Mouse (Mus musculus): ENCODE data around the gene Chmp1a. TPM values are rescaled to one million over a fixed set of nuclear protein-coding genes. Genes with fewer than 3 reads are reported as not detected.

Gene Chmp1a
- total and polyA plus RNA-seq, 3 experiments = 67.5 to 83.2 (median 69.5) TPM

DNA sequence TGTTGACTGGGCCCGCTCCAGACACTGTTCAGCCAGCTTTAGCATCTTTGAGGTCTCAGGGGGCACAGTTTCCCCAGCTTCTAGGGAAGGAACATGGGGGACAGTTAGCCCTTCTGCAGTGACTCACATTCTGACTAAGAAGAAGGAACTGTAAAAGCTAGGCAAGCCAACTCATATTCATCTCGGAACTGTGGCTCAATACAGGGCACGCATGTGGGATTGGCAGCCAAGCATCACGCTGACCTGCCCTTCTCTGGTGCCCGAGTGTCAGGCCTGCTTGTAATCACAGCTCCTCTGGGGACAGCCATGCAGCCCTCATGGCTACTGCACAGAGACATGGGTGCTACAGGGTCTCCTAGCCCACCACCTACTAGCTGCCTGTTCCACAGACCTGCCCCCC lies 38.4 kb upstream of the Chmp1a start:
- H3K9me3 ChIP-seq (replicated peaks; ENCODE audit: low read length) = no peaks in the 10 kb centered on the region
- peak; percentile 45 for DNase-seq (ENCODE audit: extremely low read depth)
- in situ Hi-C loops (cut with MboI; ENCODE audit: low pct_ligation_motif_present, low pct_unique_long_range_greater_than_20kb, low sequenced_read_pairs) (no loop called here), dilution Hi-C loops (cut with MboI; ENCODE audit: extremely low pct_ligation_motif_present, extremely low pct_unique_long_range_greater_than_20kb, low sequenced_read_pairs) (no loop called here)
- H3K27ac ChIP-seq (ENCODE audit: insufficient read depth, low read depth) = peak overlapping the region; percentile 41; the same call in 1 of the 2 replicates
- no peak overlapping the region for H3K4me3 ChIP-seq (replicated peaks in 1 of 3; ENCODE audit: low read depth in 2 of 3, low read length in 2 of 3, poor library complexity in 1 of 3)
- TF ChIP-seq MEF2A (IDR thresholded peaks at IDR 0.05; ENCODE audit: borderline replicate concordance, low read depth, low read length) = no peak
- peak; percentile 31; the same call in 1 of the 2 replicates for TF ChIP-seq MAX (IDR thresholded peaks at IDR 0.05; ENCODE audit: low read length)
- no peak for TF ChIP-seq CHD2 (IDR thresholded peaks at IDR 0.05; ENCODE audit: low read length)
- no peak for TF ChIP-seq USF2 (conservative IDR thresholded peaks at IDR 0.05; ENCODE audit: low read depth, low read length)
- TF ChIP-seq JUND (conservative IDR thresholded peaks at IDR 0.05; ENCODE audit: low read depth, low read length) = no peak
- TF ChIP-seq JUN (IDR thresholded peaks at IDR 0.05; ENCODE audit: insufficient read depth, low read depth, low read length) = 0 out of 2 replicates have a peak, but pooled peaks have one; percentile 3
- TF ChIP-seq BHLHE40 (IDR thresholded peaks at IDR 0.05; ENCODE audit: low read depth, low read length) = peak; percentile 68
- no peak for TF ChIP-seq POLR2A (IDR thresholded peaks at IDR 0.05; ENCODE audit: low read depth, low read length)
- TF ChIP-seq POLR2AphosphoS2 (IDR thresholded peaks at IDR 0.05; ENCODE audit: low read depth, low read length) = no peak
- TF ChIP-seq TCF12 (IDR thresholded peaks at IDR 0.05; ENCODE audit: low read depth, low read length) = peak; percentile 33; the same call in 1 of the 2 replicates
- TF ChIP-seq UBTF (IDR thresholded peaks at IDR 0.05; ENCODE audit: low read depth, low read length) = 0 out of 2 replicates have a peak, but pooled peaks have one; percentile 54
- TF ChIP-seq CTCF (conservative IDR thresholded peaks at IDR 0.05 in 1 of 2, IDR thresholded peaks at IDR 0.05 in 1 of 2; ENCODE audit: low read depth in 2 of 2, low read length in 2 of 2) = no peak
- TF ChIP-seq ETS1 (conservative IDR thresholded peaks at IDR 0.05; ENCODE audit: low read depth, low read length) = peak; percentile 29; the same call in 1 of the 2 replicates
- TF ChIP-seq EP300 (IDR thresholded peaks at IDR 0.05; ENCODE audit: low read length) = peak; percentile 72
- peak; percentile 47; the same call in 1 of the 2 replicates for TF ChIP-seq SIN3A (IDR thresholded peaks at IDR 0.05; ENCODE audit: low read length)
- no peak for TF ChIP-seq KAT2A (IDR thresholded peaks at IDR 0.05; ENCODE audit: insufficient replicate concordance, low read length)
- TF ChIP-seq IRF4 (IDR thresholded peaks at IDR 0.05; ENCODE audit: low read depth, low read length) = peak; percentile 71
- peaks cover 33 to 58% of the 10 kb centered on the region in 2 experiments for H3K36me3 ChIP-seq (replicated peaks in 1 of 2; ENCODE audit: control insufficient read depth in 1 of 2, insufficient read depth in 1 of 2, low read length in 1 of 2)
- H3K79me2 ChIP-seq (replicated peaks; ENCODE audit: control insufficient read depth, extremely low read depth, insufficient read depth, poor library complexity, severe bottlenecking) = no peaks in the 10 kb centered on the region
- no peaks in the 10 kb centered on the region for H3K27me3 ChIP-seq (replicated peaks)
- no peak overlapping the region for H3K4me2 ChIP-seq (ENCODE audit: insufficient read depth, low read depth, poor library complexity, severe bottlenecking)
- no peak overlapping the region for H3K9ac ChIP-seq (ENCODE audit: insufficient read depth, low read depth)
- peaks cover 13 to 51% of the 10 kb centered on the region in 2 experiments for H3K4me1 ChIP-seq (ENCODE audit: control insufficient read depth in 1 of 2, insufficient read depth in 2 of 2)

DNA sequence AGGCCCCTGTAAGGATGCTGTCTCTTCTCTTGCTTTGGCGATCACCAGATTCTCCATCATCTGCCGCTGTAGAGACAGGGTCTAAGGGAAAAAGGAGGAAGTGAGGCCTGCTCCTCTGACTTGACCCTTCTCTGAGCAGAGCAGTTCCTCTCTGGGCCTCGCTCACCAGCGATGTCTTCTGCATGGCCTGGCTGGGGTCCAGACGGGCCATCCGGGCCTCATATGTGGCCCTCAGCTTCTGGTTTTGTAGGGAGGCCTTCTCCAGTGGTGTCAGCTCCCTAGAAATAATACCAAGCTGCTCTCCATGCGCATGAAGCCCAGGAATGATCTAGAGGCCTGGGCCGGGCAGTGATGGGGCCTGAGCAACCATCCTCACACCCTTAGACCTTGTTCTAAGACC lies 36.0 kb upstream of the Chmp1a start:
- Histone ChIP-seq H3K79me2 (replicated peaks; ENCODE audit: control insufficient read depth, extremely low read depth, insufficient read depth, poor library complexity, severe bottlenecking) (no peaks in the 10 kb centered on the region), H3K4me3 (replicated peaks in 1 of 3; ENCODE audit: low read depth in 2 of 3, low read length in 2 of 3, poor library complexity in 1 of 3) (no peak overlapping the region), H3K27me3 (replicated peaks) (no peaks in the 10 kb centered on the region), H3K9me3 (replicated peaks; ENCODE audit: low read length) (no peaks in the 10 kb centered on the region), H3K27ac (ENCODE audit: insufficient read depth, low read depth) (no peak overlapping the region), H3K4me1 (ENCODE audit: control insufficient read depth in 1 of 2, insufficient read depth in 2 of 2) (peaks cover 5 to 40% of the 10 kb centered on the region in 2 experiments), H3K4me2 (ENCODE audit: insufficient read depth, low read depth, poor library complexity, severe bottlenecking) (no peak overlapping the region), H3K9ac (ENCODE audit: insufficient read depth, low read depth) (no peak overlapping the region), H3K36me3 (replicated peaks in 1 of 2; ENCODE audit: control insufficient read depth in 1 of 2, insufficient read depth in 1 of 2, low read length in 1 of 2) (peaks cover 42 to 77% of the 10 kb centered on the region in 2 experiments)
- TF ChIP-seq ETS1 (conservative IDR thresholded peaks at IDR 0.05; ENCODE audit: low read depth, low read length) (no peak), TCF12 (IDR thresholded peaks at IDR 0.05; ENCODE audit: low read depth, low read length) (no peak), MAZ (IDR thresholded peaks at IDR 0.05; ENCODE audit: low read depth, low read length) (no peak), MAX (IDR thresholded peaks at IDR 0.05; ENCODE audit: low read length) (no peak), POLR2AphosphoS2 (IDR thresholded peaks at IDR 0.05; ENCODE audit: low read depth, low read length) (no peak), NRF1 (IDR thresholded peaks at IDR 0.05; ENCODE audit: low read depth, low read length) (no peak), MXI1 (IDR thresholded peaks at IDR 0.05; ENCODE audit: low read depth, low read length) (no peak), USF1 (IDR thresholded peaks at IDR 0.05; ENCODE audit: low read depth, low read length) (no peak), E2F4 (IDR thresholded peaks at IDR 0.05; ENCODE audit: insufficient replicate concordance, low read depth, low read length) (no peak), NELFE (IDR thresholded peaks at IDR 0.05; ENCODE audit: low read depth, low read length) (no peak)
- in situ Hi-C loops (cut with MboI; ENCODE audit: low pct_ligation_motif_present, low pct_unique_long_range_greater_than_20kb, low sequenced_read_pairs) = loop anchor here (5.0 kb wide), 1 partner anchor 39 kb away; no protein-coding TSS in a partner anchor
- dilution Hi-C loops (cut with MboI; ENCODE audit: extremely low pct_ligation_motif_present, extremely low pct_unique_long_range_greater_than_20kb, low sequenced_read_pairs) = no loop called here
- no peak for DNase-seq (ENCODE audit: extremely low read depth)
